Mouse (Mus musculus) left cerebral cortex, postnatal 4 days (tissue): ENCODE data around the gene Gimap3. TPM values are rescaled to one million over a fixed set of nuclear protein-coding genes. Genes with fewer than 3 reads are reported as not detected.

Experiments
- DNase-seq: peaks from one replicate; pipeline ENCODE4 v3.0.0-alpha.2; 2022
- intact Hi-C: fragments of 180-260 bp; cut with DNase I; formaldehyde crosslinking; loops from one replicate; pipeline ENCODE4 v1.15.1; 2025
- total RNA-seq, 2 experiments: library from RNA; stranded (reverse); gene quantifications; 2 replicates each; pipeline ENCODE4 v1.2.3; 2021

The Gimap3 gene
- total RNA-seq, 2 experiments from 2014 or later: not detected

GRCm38 (mm10) chr6:48745959-48746889 lies 24.4 kb downstream of the Gimap3 start, which contains the start of gene Gimap5:
Gene Gimap5 (plus strand): TSS chr6:48746197.
- intact Hi-C loops: no loop called here

DNA sequence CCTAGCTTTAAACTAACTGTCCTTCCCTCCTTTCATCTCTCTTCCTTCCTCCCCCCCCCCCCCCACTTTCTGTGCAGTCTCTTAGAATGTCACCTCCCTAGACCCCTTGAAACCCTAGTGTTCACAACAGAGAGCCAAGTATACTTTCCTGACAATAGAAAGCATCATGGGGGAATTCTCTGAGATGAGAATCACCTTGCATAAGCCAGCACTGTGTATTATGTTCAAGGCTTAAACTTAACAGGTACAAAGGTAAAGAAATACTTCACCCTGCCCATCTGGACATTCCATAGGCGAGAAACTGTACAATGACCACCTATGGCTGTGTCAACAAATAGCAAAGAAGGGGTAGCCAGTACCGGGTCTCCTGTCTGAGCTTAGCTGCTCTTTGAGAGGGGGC lies 25.2 kb downstream of the Gimap3 start:
- intact Hi-C loops: no loop called here
- DNase-seq: no peak

More at GRCm38 (mm10) chr6:48745959-48746889, 24.4 kb downstream of the Gimap3 start, which contains the start of gene Gimap5:
- DNase-seq: peak; percentile 17

DNA sequence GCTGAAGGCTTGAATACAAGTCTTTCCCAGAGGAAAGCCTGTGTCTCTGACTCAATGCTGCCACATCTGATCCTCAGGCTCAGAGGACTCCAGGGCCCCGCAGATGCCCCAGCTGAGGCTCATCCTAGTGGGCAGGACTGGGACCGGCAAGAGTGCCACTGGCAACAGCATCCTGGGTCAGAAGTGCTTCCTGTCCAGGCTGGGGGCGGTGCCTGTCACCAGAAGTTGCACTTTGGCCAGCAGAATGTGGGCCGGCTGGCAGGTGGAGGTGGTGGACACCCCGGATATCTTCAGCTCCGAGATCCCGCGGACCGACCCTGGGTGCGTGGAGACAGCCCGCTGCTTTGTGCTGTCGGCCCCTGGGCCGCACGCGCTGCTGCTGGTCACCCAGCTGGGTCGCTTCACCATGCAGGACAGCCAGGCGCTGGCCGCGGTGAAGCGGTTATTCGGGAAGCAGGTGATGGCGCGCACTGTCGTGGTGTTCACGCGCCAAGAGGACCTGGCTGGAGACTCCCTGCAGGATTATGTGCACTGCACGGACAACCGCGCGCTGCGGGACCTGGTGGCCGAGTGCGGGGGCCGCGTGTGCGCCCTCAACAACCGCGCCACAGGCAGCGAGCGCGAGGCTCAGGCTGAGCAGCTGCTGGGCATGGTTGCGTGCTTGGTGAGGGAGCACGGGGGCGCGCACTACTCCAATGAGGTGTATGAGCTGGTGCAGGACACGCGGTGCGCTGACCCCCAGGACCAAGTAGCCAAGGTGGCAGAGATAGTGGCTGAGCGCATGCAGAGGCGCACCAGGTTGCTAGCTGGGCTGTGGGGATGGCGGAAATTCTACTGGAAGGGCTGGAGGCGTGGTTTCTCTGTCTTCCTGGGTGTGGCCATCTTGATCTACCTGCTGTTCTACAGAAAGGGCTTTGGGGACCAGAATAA lies 28.0 kb downstream of the Gimap3 start:
- DNase-seq: no peak
- intact Hi-C loops: no loop called here

GRCm38 (mm10) chr6:48741711-48742206 lies 28.9 kb downstream of the Gimap3 start:
- intact Hi-C loops: no loop called here
- no peak for DNase-seq

DNA sequence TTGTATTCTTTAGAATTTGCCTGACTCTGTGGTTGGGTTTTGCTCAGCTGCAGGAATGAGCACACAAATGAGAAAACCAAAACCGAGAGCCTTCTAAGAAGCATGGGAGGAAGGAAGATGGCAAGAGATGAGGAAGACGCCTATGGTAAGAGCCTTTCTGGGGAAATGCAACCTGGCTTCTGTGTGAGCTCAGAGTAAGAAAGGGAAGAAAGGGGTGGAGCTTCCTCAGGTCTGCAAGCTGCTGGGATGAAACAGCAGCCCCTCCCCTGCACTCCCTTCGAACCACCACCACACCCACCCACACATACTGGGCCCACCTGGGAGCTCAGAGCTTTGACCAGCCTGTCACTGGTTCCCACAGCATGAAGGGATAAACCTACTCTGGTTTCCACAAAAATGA lies 29.4 kb downstream of the Gimap3 start:
- no peak for DNase-seq
- intact Hi-C loops: no loop called here

GRCm38 (mm10) chr6:48740501-48741169 lies 30.0 kb downstream of the Gimap3 start:
- intact Hi-C loops: no loop called here
- DNase-seq: no peak

DNA sequence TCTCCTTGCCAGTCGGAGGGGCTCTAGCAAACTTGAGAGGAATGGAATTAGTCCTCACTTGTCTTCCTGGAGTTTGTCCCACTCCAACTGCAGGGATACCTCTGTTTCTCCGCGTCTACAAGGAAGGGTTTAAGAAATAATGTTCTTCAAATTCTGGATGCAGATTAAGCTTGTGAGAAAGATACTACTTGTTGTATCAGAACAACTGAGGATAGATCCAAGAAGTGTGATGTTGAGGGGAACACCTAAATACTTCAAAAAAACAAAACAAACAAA lies 30.9 kb downstream of the Gimap3 start:
- intact Hi-C loops: no loop called here

DNA sequence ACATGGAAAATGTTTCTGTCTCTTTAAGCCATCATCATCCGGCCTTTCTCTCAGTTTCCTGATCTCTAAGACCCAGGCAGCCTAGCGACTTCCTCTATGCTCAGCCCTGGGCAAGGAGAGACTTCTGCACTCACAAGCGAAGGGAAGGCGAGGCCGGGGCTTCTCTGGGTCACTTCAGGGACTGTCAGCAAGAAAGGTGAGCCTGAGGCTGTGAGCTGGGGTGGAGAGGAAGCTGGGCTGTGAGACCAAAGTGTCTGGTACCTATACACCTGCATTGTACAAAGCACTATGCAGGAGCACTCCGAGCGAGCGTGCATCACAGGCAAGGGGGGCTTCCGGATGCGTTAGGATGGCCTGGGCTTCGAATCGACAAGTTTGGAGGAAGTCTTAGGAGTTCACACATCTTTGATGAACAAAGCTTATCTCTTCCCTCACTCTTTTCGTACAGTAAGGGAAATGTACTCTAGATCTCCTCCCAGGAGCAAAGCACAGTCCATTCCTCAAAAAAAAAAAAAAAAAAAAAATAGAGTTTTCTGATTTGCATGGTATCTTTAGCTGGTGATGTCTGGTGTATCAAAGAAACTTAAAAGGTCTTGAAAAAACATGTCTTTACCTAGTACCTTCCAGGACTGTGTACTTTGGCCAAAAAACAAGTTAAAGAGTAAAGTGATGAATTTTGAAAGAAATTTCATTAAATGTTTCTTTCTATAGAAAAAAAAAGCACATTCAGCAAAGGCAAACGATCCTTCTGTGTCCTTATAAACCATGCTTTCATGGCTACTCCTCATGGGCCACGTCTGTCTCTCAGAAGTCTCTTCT lies 31.5 kb downstream of the Gimap3 start, which contains the start of gene Gimap1:
TSS of gene Gimap1 (plus strand) at position 94 of the 819 bp plus-strand sequence.
- intact Hi-C loops: no loop called here
- DNase-seq: no peak

More for the DNA sequence above, 30.9 kb downstream of the Gimap3 start:
- DNase-seq: no peak

DNA sequence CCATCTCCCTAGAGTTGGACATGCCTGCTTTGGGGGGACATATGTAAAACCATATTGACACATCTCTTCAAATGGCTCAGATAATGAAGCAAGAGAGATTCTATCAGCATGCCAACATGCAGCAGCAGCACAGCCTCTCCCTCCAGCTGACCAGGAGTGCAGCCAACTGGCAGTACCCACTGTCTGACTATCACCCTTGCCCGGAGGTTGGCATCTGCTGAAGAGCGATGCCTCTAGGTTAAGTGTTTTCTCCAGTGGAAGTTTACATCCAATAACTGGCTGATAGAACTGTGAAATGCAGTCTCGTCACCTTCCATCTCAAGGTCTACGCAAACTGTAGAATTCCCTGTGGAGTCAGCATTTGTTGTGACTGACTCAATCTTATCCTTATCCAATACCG lies 33.0 kb downstream of the Gimap3 start:
- intact Hi-C loops: no loop called here
- peak; percentile 27 for DNase-seq

- intact Hi-C loops: no loop called here
- no peak for DNase-seq
Measured at GRCm38 (mm10) chr6:48737053-48737452, 33.6 kb downstream of the Gimap3 start.

DNA sequence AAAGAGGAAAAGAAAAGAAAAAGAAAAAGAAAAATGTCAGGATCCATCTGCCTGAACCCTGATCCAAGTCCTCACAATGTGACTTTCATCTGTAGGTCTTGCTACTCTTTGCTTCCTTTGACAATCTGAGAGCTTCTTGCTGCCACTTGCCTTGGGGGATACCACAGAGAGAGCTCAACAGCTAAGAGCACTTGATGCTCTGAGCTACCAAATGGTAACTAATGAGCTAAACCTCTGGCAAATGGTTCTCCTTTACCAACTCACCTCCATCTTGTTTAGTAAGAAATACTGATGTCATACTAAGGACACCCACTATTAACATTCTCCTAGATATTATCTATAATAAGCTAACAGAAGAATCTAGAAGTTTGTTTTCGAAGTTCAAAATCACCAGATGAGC lies 37.0 kb downstream of the Gimap3 start:
- no peak for DNase-seq
- intact Hi-C loops: no loop called here

- no peak for DNase-seq
- intact Hi-C loops: no loop called here
Measured at GRCm38 (mm10) chr6:48732864-48733304, 37.8 kb downstream of the Gimap3 start.

- DNase-seq: no peak
- intact Hi-C loops: no loop called here
Measured at GRCm38 (mm10) chr6:48727761-48728160, 42.9 kb downstream of the Gimap3 start.

GRCm38 (mm10) chr6:48725476-48725875 lies 45.2 kb downstream of the Gimap3 start:
- no peak for DNase-seq
- intact Hi-C loops: no loop called here

DNA sequence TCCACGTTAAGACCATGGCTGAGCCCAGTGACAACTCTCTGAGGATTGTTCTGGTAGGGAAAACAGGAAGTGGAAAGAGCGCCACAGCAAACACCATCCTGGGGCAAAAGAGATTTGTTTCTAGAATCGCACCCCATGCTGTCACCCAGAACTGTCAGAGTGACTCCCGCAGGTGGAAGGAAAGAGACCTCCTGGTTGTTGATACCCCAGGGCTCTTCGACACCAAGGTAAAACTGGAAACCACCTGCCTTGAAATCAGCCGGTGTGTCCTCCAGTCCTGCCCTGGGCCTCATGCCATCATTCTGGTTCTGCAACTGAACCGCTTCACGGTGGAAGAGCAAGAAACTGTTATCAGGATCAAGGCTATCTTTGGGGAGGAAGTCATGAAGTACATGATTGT lies 47.2 kb downstream of the Gimap3 start:
- intact Hi-C loops: no loop called here
- DNase-seq: no peak

- intact Hi-C loops: no loop called here
- DNase-seq: no peak
Measured at GRCm38 (mm10) chr6:48720326-48720725, 50.3 kb downstream of the Gimap3 start.

GRCm38 (mm10) chr6:48718455-48718854 lies 52.2 kb downstream of the Gimap3 start, which contains the start of the genes Gm28053 and Gimap7:
Gene Gm28053 (plus strand): TSS chr6:48718607.
Gene Gimap7 (plus strand): TSS chr6:48718621.
- intact Hi-C loops: no loop called here
- no peak for DNase-seq
